Mouse (Mus musculus) kidney, embryonic 16.5 days (tissue): Measurements from ENCODE around the gene Scn1a. TPM values are rescaled to one million over a fixed set of nuclear protein-coding genes. Genes with fewer than 3 reads are reported as not detected.

Experiments
- ATAC-seq: fragments of 200-750 bp; cut with Nextera tagmentation; 2 replicates; pipeline ENCODE4 v1.8.0; 2017; ENCODE audit warnings: moderate TSS enrichment; ENCODE audit not compliant: low FRiP score, low TSS enrichment
- H3K27ac ChIP-seq: fragments of 300-500 bp; sonication (generic); 2 replicates; pipeline ENCODE4 v1.5.1; 2014; ENCODE audit warnings: low read length
- H3K27me3 ChIP-seq: fragments of 300-500 bp; sonication (generic); 2 replicates; pipeline ENCODE4 v1.6.1; 2014; ENCODE audit warnings: low read length, control low read depth, mixed read lengths; ENCODE audit not compliant: insufficient read depth
- H3K36me3 ChIP-seq: fragments of 300-500 bp; sonication (generic); 2 replicates; pipeline ENCODE4 v1.6.1; 2014; ENCODE audit warnings: low read length, control low read depth, mixed read lengths; ENCODE audit not compliant: insufficient read depth
- H3K4me1 ChIP-seq: fragments of 300-500 bp; sonication (generic); 2 replicates; pipeline ENCODE4 v1.6.1; 2014; ENCODE audit warnings: low read length, control low read depth, mixed read lengths; ENCODE audit not compliant: insufficient read depth
- H3K4me2 ChIP-seq: fragments of 300-500 bp; sonication (generic); replicated peaks from 2 replicates; pipeline ENCODE4 v1.6.1; 2014; ENCODE audit warnings: low read depth, low read length
- H3K4me3 ChIP-seq: fragments of 300-500 bp; sonication (generic); 2 replicates; pipeline ENCODE4 v1.5.1; 2014; ENCODE audit warnings: mild to moderate bottlenecking, low read length
- H3K9ac ChIP-seq: fragments of 300-500 bp; sonication (generic); replicated peaks from 2 replicates; pipeline ENCODE4 v1.6.1; 2014; ENCODE audit warnings: low read length
- H3K9me3 ChIP-seq: fragments of 300-500 bp; sonication (generic); 2 replicates; pipeline ENCODE4 v1.6.1; 2016; ENCODE audit warnings: low read length, control low read depth
- WGBS: fragments of 180-500 bp; shearing (Covaris S2); extraction: QIAGEN DNeasy Blood & Tissue Kit; methylation state at CpG from one replicate; pipeline ENCODE4 v1.1.7; 2014; 5-methylcytosine and 5-hydroxymethylcytosine counted together
- polyA plus RNA-seq: library from polyadenylated mRNA; unstranded; fragments of >200 nt; fragmentation: Nextera tagmentation; extraction: Ambion mirVana; gene quantifications from 2 replicates; pipeline ENCODE4 v1.2.1, GENCODE M21; 2015

Scn1a gene
- polyA plus RNA-seq, 1 experiment from 2014 or later, result 1.3 TPM

DNA sequence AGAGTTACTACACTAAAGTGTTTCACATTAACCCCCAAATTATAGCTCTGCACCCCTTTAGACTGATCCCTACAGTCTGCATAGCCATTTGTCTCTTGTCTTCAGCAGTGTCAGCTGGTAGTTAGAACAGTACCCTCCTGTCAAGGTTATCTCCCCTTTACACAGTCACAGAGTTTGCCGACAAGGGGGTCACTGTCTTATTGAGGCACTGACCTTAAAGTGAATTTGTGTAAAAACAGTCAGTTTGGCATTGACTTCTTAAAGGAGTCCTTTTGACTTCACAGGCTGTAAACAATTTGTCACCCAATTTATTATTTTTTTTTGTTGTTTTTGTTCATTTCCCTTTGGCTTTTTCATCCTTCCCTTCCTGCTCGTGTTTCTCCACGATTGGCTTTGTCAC is 168.1 kb downstream of the Scn1a start:
- no peaks in the 10 kb centered on the region for H3K36me3 ChIP-seq
- H3K4me2 ChIP-seq, result no peak overlapping the region
- H3K27me3 ChIP-seq, result no peaks in the 10 kb centered on the region
- H3K9ac ChIP-seq, result no peak overlapping the region
- WGBS, result 35% methylated on average over 3 of the region's 3 CpGs
- ATAC-seq, result no peak
- no peak overlapping the region for H3K4me3 ChIP-seq
- no peaks in the 10 kb centered on the region for H3K4me1 ChIP-seq
- H3K27ac ChIP-seq, result no peak overlapping the region
- H3K9me3 ChIP-seq, result no peaks in the 10 kb centered on the region

DNA sequence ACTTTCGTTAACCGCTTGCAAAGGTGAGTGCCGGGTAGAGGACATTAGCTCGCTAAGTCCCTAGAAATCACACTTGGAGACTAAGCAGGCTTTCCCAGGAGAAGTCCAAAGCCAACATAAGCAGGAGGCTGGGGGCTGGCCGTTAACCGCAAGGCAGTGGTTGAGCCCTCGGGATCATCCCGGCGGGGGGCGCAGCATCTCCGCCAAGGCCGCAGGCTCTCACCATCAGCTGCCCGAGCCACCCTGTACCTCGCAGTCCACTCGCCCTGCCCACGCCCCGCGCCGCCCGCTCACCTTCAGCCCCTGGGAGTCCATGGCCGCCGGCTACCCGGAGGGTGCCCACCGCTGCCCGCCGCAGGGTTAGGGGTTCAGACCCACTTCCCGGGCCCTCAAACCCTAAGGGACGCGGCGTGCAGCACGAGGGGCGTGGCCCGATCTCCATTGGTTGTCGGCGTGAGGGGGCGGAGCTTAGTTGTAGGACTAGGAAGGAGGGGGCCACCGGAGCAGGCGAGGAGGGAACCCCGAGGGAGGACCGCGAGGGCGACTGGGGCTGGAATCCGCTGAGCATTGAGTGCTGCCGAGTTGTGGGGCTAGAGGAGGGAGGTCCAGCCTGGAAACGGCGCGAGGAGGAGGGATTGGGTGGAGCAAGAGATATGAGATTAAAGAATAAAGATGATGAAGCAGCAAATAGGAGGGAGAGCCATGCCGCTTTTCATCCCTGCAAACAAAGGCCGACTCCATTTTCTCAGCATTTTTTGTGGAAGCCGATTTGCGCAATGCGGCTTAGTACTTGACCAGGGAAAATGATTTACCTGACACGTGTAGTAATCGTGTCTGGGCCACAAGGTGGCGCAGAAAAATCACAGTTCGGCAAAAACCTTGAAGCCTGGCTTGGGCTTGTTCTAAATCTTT is 184.2 kb downstream of the Scn1a start, which contains the start of gene Ttc21b:
Gene Ttc21b, minus strand, starts transcription at position 398 of the 912 bp plus-strand sequence.
- Histone ChIP-seq H3K27me3 (no peaks in the 10 kb centered on the region), H3K27ac (peak within 1 kb of the TSS; percentile 84), H3K4me1 (peaks cover 16% of the 10 kb centered on the region), H3K4me2 (peak within 1 kb of the TSS; percentile 61), H3K4me3 (peak within 1 kb of the TSS; percentile 90), H3K9me3 (no peaks in the 10 kb centered on the region), H3K36me3 (peaks cover 6% of the 10 kb centered on the region; the same call in 1 of the 2 replicates), H3K9ac (peak within 1 kb of the TSS; percentile 83)
- under 1% methylated on average over 56 of the region's 56 CpGs for WGBS
- peak; percentile 100 for ATAC-seq

DNA sequence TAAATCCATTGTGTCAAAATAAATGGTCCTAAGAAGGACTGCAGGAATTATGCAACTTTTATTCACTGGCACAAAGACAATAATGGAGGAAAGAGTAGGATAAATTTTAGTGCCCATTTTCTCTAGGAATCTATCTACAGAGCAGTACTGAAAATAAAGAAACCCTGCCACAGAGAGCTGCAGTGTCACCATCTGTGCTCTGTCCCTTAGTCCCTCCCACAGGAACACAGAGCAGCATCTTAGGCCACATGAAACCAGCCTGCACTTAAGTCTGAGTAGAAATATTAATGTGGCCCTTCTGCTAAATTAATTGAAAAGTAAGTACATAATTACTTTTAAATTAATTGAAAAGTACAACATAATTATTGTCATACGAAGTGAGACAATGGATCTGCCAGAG is 196.6 kb downstream of the Scn1a start:
- Histone ChIP-seq H3K4me3 (no peak overlapping the region), H3K27ac (no peak overlapping the region), H3K4me1 (no peaks in the 10 kb centered on the region), H3K36me3 (peaks cover 18% of the 10 kb centered on the region), H3K4me2 (no peak overlapping the region), H3K27me3 (no peaks in the 10 kb centered on the region), H3K9me3 (no peaks in the 10 kb centered on the region), H3K9ac (no peak overlapping the region)
- ATAC-seq, result no peak
- WGBS, result 83% methylated on average over 1 of the region's 1 CpGs

DNA sequence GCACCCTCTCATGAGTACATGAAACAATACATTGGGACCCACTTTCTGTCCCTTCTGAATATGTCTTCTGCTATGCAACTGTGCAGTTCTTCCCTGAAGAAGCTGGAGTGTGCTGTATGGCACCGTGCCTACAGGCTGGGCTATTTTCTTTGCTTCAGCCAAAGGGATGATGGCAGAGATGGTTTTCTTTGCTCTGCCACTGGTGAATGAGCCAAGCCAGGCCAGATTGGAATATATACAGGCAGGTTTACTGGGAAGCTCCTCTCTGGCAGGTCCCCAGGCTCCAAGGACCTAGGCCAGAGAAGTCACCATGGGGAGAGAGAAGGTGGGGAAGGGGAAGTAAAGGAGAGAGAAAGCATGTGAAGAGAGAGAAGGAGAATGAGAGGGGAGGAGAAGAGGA is 200.3 kb downstream of the Scn1a start:
- ATAC-seq, result no peak
- Histone ChIP-seq H3K9me3 (no peaks in the 10 kb centered on the region), H3K4me2 (no peak overlapping the region), H3K9ac (no peak overlapping the region), H3K27me3 (no peaks in the 10 kb centered on the region), H3K36me3 (peaks cover 21% of the 10 kb centered on the region), H3K27ac (no peak overlapping the region), H3K4me1 (no peaks in the 10 kb centered on the region), H3K4me3 (no peak overlapping the region)
- 93% methylated on average over 1 of the region's 1 CpGs for WGBS

DNA sequence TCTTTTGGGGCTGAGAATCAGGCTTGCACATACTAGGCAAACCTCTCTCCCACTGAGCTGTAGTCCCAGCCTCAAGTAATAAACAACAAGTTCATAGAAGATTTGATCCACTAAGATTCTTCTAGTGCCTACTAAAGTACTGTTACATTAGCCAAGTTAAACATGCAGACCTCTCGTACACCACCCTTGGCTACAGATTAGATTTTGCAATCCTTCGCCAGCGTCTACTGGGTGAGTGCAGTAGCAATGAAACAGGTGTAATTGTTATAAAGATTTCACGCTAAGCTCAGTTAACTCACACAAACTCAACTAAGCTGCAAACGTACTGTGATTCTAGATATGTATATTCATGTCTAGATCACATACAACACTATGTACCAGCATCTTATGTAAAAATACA is 201.8 kb downstream of the Scn1a start:
- H3K9me3 ChIP-seq, result no peaks in the 10 kb centered on the region
- H3K4me2 ChIP-seq, result no peak overlapping the region
- peaks cover 21% of the 10 kb centered on the region for H3K36me3 ChIP-seq
- H3K9ac ChIP-seq, result no peak overlapping the region
- no peak overlapping the region for H3K27ac ChIP-seq
- 93% methylated on average over 5 of the region's 5 CpGs for WGBS
- H3K27me3 ChIP-seq, result no peaks in the 10 kb centered on the region
- H3K4me3 ChIP-seq, result no peak overlapping the region
- H3K4me1 ChIP-seq, result no peaks in the 10 kb centered on the region
- no peak for ATAC-seq

DNA sequence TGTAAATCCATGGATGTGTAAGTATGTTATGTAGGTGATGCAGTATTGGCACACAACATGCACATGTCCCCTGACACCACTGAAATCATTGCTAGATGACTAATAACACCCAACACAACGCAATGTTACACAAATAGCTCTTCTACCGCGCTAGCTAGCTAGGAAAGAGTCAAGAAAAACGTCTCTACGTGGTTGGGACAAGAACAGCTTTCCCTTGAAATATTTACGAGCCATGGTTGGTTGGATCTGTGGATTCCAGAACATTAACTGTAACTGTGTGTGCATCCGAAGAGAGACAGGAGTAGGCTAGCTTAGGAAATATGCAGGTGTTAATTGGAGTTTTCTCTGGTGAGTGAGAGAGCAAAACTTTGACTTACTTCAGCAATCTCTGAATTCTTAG is 219.7 kb downstream of the Scn1a start:
- no peak overlapping the region for H3K27ac ChIP-seq
- no peaks in the 10 kb centered on the region for H3K9me3 ChIP-seq
- H3K36me3 ChIP-seq, result peaks cover 24% of the 10 kb centered on the region; the same call in 1 of the 2 replicates
- 64% methylated on average over 7 of the region's 7 CpGs for WGBS
- ATAC-seq, result no peak
- no peak overlapping the region for H3K9ac ChIP-seq
- H3K4me3 ChIP-seq, result no peak overlapping the region
- H3K4me2 ChIP-seq, result no peak overlapping the region
- H3K27me3 ChIP-seq, result no peaks in the 10 kb centered on the region
- H3K4me1 ChIP-seq, result no peaks in the 10 kb centered on the region

Other genes with a start within 250 kb of the Scn1a start
- gene Ttc21b, start 184.2 kb downstream of the Scn1a start, polyA plus RNA-seq, result 15.2 and 15.9 TPM in 2 replicates
- gene Scn9a, start 194.1 kb upstream of the Scn1a start, polyA plus RNA-seq, result 0.64 and 0.77 TPM in 2 replicates